Mouse (Mus musculus): Measurements from ENCODE around the gene Myrfl.

- TF ChIP-seq CTCF (IDR thresholded peaks at IDR 0.05) (no peak), EP300 (IDR thresholded peaks at IDR 0.05) (no peak)
Observed at GRCm38 (mm10) chr10:116727702-116728298, 168.9 kb downstream of the Myrfl start.

All from lung, postnatal 0 days (tissue).